Mouse (Mus musculus) stomach, embryonic 15.5 days (tissue): ENCODE measurements around the gene Tnfrsf26. TPM values are rescaled to one million over a fixed set of nuclear protein-coding genes. Genes with fewer than 3 reads are reported as not detected.

Experiments
- ATAC-seq: fragments of 200-750 bp; cut with Nextera tagmentation; 2 replicates; pipeline ENCODE4 v1.8.0; 2017; ENCODE audit warnings: low read depth, moderate number of reproducible peaks, moderate TSS enrichment; ENCODE audit not compliant: insufficient read depth, low FRiP score
- H3K27ac ChIP-seq: fragments of 300-500 bp; sonication (generic); 2 replicates; pipeline ENCODE4 v1.5.1; 2015; ENCODE audit warnings: mild to moderate bottlenecking, inconsistent platforms
- H3K27me3 ChIP-seq: fragments of 300-500 bp; sonication (generic); replicated peaks from 2 replicates; pipeline ENCODE4 v1.6.1; 2015; ENCODE audit warnings: inconsistent platforms
- H3K36me3 ChIP-seq: fragments of 300-500 bp; sonication (generic); 2 replicates; pipeline ENCODE4 v1.6.1; 2015; ENCODE audit warnings: inconsistent platforms
- H3K4me1 ChIP-seq: fragments of 300-500 bp; sonication (generic); 2 replicates; pipeline ENCODE4 v1.6.1; 2015; ENCODE audit warnings: inconsistent platforms
- H3K4me2 ChIP-seq: fragments of 300-500 bp; sonication (generic); 2 replicates; pipeline ENCODE4 v1.6.1; 2015; ENCODE audit warnings: mild to moderate bottlenecking, inconsistent platforms
- H3K4me3 ChIP-seq: fragments of 300-500 bp; sonication (generic); replicated peaks from 2 replicates; pipeline ENCODE4 v1.5.1; 2015; ENCODE audit warnings: inconsistent platforms
- H3K9ac ChIP-seq: fragments of 300-500 bp; sonication (generic); 2 replicates; pipeline ENCODE4 v1.6.1; 2015; ENCODE audit warnings: inconsistent platforms
- H3K9me3 ChIP-seq: fragments of 300-500 bp; sonication (generic); 2 replicates; pipeline ENCODE4 v1.6.1; 2016; ENCODE audit warnings: inconsistent platforms
- WGBS: fragments of 180-500 bp; shearing (Covaris S2); methylation state at CpG from one replicate; pipeline ENCODE4 v1.1.7; 2015; 5-methylcytosine and 5-hydroxymethylcytosine counted together
- polyA plus RNA-seq: library from polyadenylated mRNA; unstranded; fragments of >200 nt; fragmentation: Nextera tagmentation; extraction: Ambion mirVana; gene quantifications from 2 replicates; pipeline ENCODE4 v1.2.1, GENCODE M21; 2015

The Tnfrsf26 gene
- polyA plus RNA-seq, 1 experiment from 2014 or later: 0.48 TPM

GRCm38 (mm10) chr7:143626178-143626577 is 2.3 kb downstream of the Tnfrsf26 start:
- no peaks in the 10 kb centered on the region for H3K9me3 ChIP-seq
- no peaks in the 10 kb centered on the region for H3K36me3 ChIP-seq
- H3K27ac ChIP-seq: no peak overlapping the region
- no peak overlapping the region for H3K4me3 ChIP-seq
- no peak for ATAC-seq
- no peaks in the 10 kb centered on the region for H3K27me3 ChIP-seq
- no peak overlapping the region for H3K4me2 ChIP-seq
- WGBS: 56% methylated on average over 2 of the region's 2 CpGs
- H3K4me1 ChIP-seq: no peaks in the 10 kb centered on the region
- H3K9ac ChIP-seq: no peak overlapping the region

- no peak overlapping the region for H3K4me3 ChIP-seq
- H3K27ac ChIP-seq: no peak overlapping the region
- H3K27me3 ChIP-seq: no peaks in the 10 kb centered on the region
- 61% methylated on average over 5 of the region's 5 CpGs for WGBS
- no peaks in the 10 kb centered on the region for H3K36me3 ChIP-seq
- H3K9ac ChIP-seq: no peak overlapping the region
- no peaks in the 10 kb centered on the region for H3K4me1 ChIP-seq
- H3K9me3 ChIP-seq: no peaks in the 10 kb centered on the region
- H3K4me2 ChIP-seq: no peak overlapping the region
- ATAC-seq: no peak
Measured at GRCm38 (mm10) chr7:143625151-143625550, 3.4 kb downstream of the Tnfrsf26 start.

GRCm38 (mm10) chr7:143624561-143624960 is 4.0 kb downstream of the Tnfrsf26 start:
- 68% methylated on average over 3 of the region's 3 CpGs for WGBS
- H3K4me3 ChIP-seq: no peak overlapping the region

GRCm38 (mm10) chr7:143620951-143621350 is 7.6 kb downstream of the Tnfrsf26 start:
- Histone ChIP-seq H3K4me2 (no peak overlapping the region), H3K27me3 (no peaks in the 10 kb centered on the region), H3K27ac (no peak overlapping the region), H3K4me3 (no peak overlapping the region), H3K36me3 (no peaks in the 10 kb centered on the region), H3K9ac (no peak overlapping the region), H3K9me3 (no peaks in the 10 kb centered on the region), H3K4me1 (no peaks in the 10 kb centered on the region)
- 48% methylated on average over 1 of the region's 1 CpGs for WGBS
- ATAC-seq: no peak

More at GRCm38 (mm10) chr7:143624561-143624960, 4.0 kb downstream of the Tnfrsf26 start:
- no peaks in the 10 kb centered on the region for H3K9me3 ChIP-seq
- no peaks in the 10 kb centered on the region for H3K27me3 ChIP-seq
- no peaks in the 10 kb centered on the region for H3K4me1 ChIP-seq
- H3K9ac ChIP-seq: no peak overlapping the region
- H3K4me2 ChIP-seq: no peak overlapping the region
- no peak overlapping the region for H3K27ac ChIP-seq
- ATAC-seq: no peak
- no peaks in the 10 kb centered on the region for H3K36me3 ChIP-seq

GRCm38 (mm10) chr7:143614404-143615135 is 14.0 kb downstream of the Tnfrsf26 start:
- no peaks in the 10 kb centered on the region for H3K36me3 ChIP-seq
- 0 out of 2 replicates have a peak, but pooled peaks cover 11% of the 10 kb centered on the region for H3K4me1 ChIP-seq
- H3K4me2 ChIP-seq: no peak overlapping the region
- no peak overlapping the region for H3K4me3 ChIP-seq
- H3K27ac ChIP-seq: peak overlapping the region; percentile 65
- peak; percentile 56; the same call in 1 of the 2 replicates for ATAC-seq
- 49% methylated on average over 9 of the region's 9 CpGs for WGBS
- H3K27me3 ChIP-seq: no peaks in the 10 kb centered on the region
- H3K9ac ChIP-seq: no peak overlapping the region
- H3K9me3 ChIP-seq: no peaks in the 10 kb centered on the region

GRCm38 (mm10) chr7:143612215-143612614 is 16.3 kb downstream of the Tnfrsf26 start:
- no peak for ATAC-seq
- 59% methylated on average over 3 of the region's 3 CpGs for WGBS
- H3K4me3 ChIP-seq: no peak overlapping the region
- H3K4me1 ChIP-seq: 0 out of 2 replicates have a peak, but pooled peaks cover 11% of the 10 kb centered on the region
- H3K27ac ChIP-seq: no peak overlapping the region
- H3K27me3 ChIP-seq: no peaks in the 10 kb centered on the region
- H3K36me3 ChIP-seq: no peaks in the 10 kb centered on the region
- H3K4me2 ChIP-seq: no peak overlapping the region
- H3K9ac ChIP-seq: no peak overlapping the region
- no peaks in the 10 kb centered on the region for H3K9me3 ChIP-seq

- no peak overlapping the region for H3K4me3 ChIP-seq
- H3K27me3 ChIP-seq: no peaks in the 10 kb centered on the region
- H3K4me2 ChIP-seq: no peak overlapping the region
- no peak for ATAC-seq
- H3K36me3 ChIP-seq: no peaks in the 10 kb centered on the region
- 82% methylated on average over 3 of the region's 3 CpGs for WGBS
- no peaks in the 10 kb centered on the region for H3K4me1 ChIP-seq
- H3K27ac ChIP-seq: no peak overlapping the region
- H3K9ac ChIP-seq: no peak overlapping the region
- H3K9me3 ChIP-seq: no peaks in the 10 kb centered on the region
Measured at GRCm38 (mm10) chr7:143605321-143605720, 23.2 kb downstream of the Tnfrsf26 start.

GRCm38 (mm10) chr7:143604889-143605288 is 23.6 kb downstream of the Tnfrsf26 start:
- Histone ChIP-seq H3K27ac (no peak overlapping the region), H3K9ac (no peak overlapping the region), H3K4me2 (no peak overlapping the region), H3K36me3 (no peaks in the 10 kb centered on the region), H3K4me3 (no peak overlapping the region), H3K9me3 (no peaks in the 10 kb centered on the region), H3K4me1 (no peaks in the 10 kb centered on the region), H3K27me3 (no peaks in the 10 kb centered on the region)
- ATAC-seq: no peak
- 80% methylated on average over 2 of the region's 2 CpGs for WGBS

- ATAC-seq: no peak
- Histone ChIP-seq H3K4me1 (peaks cover 14% of the 10 kb centered on the region), H3K27ac (no peak overlapping the region), H3K9ac (no peak overlapping the region), H3K9me3 (no peaks in the 10 kb centered on the region), H3K36me3 (no peaks in the 10 kb centered on the region), H3K4me2 (no peak overlapping the region), H3K27me3 (no peaks in the 10 kb centered on the region), H3K4me3 (no peak overlapping the region)
- WGBS: 79% methylated on average over 2 of the region's 2 CpGs
Measured at GRCm38 (mm10) chr7:143601705-143602104, 26.8 kb downstream of the Tnfrsf26 start.

GRCm38 (mm10) chr7:143600231-143600740 is 28.2 kb downstream of the Tnfrsf26 start:
- peak overlapping the region; percentile 54; the same call in 1 of the 2 replicates for H3K27ac ChIP-seq
- WGBS: 6% methylated on average over 15 of the region's 15 CpGs
- H3K9ac ChIP-seq: peak overlapping the region; percentile 41

GRCm38 (mm10) chr7:143599428-143600230 is 28.9 kb downstream of the Tnfrsf26 start, which contains the start of gene Cars:
Cars (minus strand) TSS chr7:143600090.
- Histone ChIP-seq H3K4me3 (peak within 1 kb of the TSS; percentile 96), H3K4me1 (peaks cover 18% of the 10 kb centered on the region), H3K27ac (peak within 1 kb of the TSS; percentile 54; the same call in 1 of the 2 replicates), H3K9me3 (no peaks in the 10 kb centered on the region), H3K36me3 (no peaks in the 10 kb centered on the region), H3K9ac (peak within 1 kb of the TSS; percentile 87), H3K4me2 (peak within 1 kb of the TSS; percentile 88), H3K27me3 (no peaks in the 10 kb centered on the region)
- under 1% methylated on average over 35 of the region's 35 CpGs for WGBS
- peak; percentile 99 for ATAC-seq

More at GRCm38 (mm10) chr7:143600231-143600740, 28.2 kb downstream of the Tnfrsf26 start:
- no peaks in the 10 kb centered on the region for H3K36me3 ChIP-seq
- no peak for ATAC-seq
- no peaks in the 10 kb centered on the region for H3K27me3 ChIP-seq
- no peaks in the 10 kb centered on the region for H3K9me3 ChIP-seq
- H3K4me3 ChIP-seq: peak overlapping the region; percentile 96
- peak overlapping the region; percentile 88 for H3K4me2 ChIP-seq
- peaks cover 14% of the 10 kb centered on the region for H3K4me1 ChIP-seq

GRCm38 (mm10) chr7:143594865-143595264 is 33.7 kb downstream of the Tnfrsf26 start:
- no peak overlapping the region for H3K4me3 ChIP-seq
- H3K9ac ChIP-seq: no peak overlapping the region
- no peak overlapping the region for H3K27ac ChIP-seq
- 66% methylated on average over 5 of the region's 5 CpGs for WGBS
- no peaks in the 10 kb centered on the region for H3K9me3 ChIP-seq
- no peaks in the 10 kb centered on the region for H3K36me3 ChIP-seq
- H3K4me1 ChIP-seq: peaks cover 20% of the 10 kb centered on the region
- H3K27me3 ChIP-seq: no peaks in the 10 kb centered on the region
- no peak for ATAC-seq
- H3K4me2 ChIP-seq: no peak overlapping the region
